Mouse (Mus musculus) layer of hippocampus, adult 18-20 months (tissue): ENCODE data around the gene Unc80. TPM values are rescaled to one million over a fixed set of nuclear protein-coding genes. Genes with fewer than 3 reads are reported as not detected.
"Not testable (repeated sequence)": the region's sequence is repeated elsewhere in the genome, so short reads cannot be mapped to it uniquely, and the experiment has no call there.

Experiments
- DNase-seq, 2 experiments: peaks; one replicate each; pipeline ENCODE4 v3.0.0; 2022; ENCODE audit warnings: low spot score in 2 of 2
- total RNA-seq, 2 experiments: library from RNA; stranded (reverse); gene quantifications; 2 replicates each; pipeline ENCODE4 v1.2.3; 2021

The Unc80 gene
- total RNA-seq, 2 experiments from 2014 or later = 217 to 225 TPM

DNA sequence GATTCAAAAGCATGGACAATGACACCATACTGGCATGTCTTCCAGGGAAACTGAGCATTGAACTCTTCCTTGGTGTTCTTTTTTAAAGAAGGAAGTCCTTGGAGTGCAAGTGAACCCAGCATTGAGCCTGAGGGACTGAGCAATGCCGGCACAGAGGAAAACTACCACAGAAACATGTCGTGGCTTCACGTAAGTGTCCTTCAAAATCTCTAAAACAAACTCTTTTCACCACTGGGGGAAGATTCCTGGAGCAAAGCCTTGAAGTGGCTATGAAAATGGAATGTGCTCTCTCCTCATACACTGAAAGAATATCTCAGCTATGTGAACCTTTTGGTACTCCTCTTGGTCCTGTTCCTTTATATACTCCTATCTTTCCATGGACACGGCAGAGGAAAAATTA is 140.1 kb downstream of the Unc80 start:
- DNase-seq = no peak

DNA sequence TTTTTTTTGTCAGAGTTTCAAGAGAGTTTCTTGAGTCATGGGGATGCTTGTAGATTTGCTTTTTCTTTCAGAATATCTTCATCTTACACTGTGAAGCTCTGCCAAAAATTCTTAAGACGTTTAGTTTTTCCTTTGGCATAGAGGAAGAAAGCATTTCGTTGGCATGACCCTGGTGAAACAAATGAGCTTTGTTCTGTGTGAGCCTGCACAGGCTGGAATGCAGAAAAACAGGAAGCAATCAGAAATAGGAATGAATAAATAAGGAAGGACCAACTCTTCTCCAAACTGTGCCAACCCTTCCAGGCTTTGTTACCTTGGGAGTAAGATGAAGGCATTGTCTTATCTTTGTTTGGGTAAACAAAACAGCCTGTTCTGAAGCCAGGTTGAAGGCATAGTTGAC is 149.0 kb downstream of the Unc80 start:
- DNase-seq = no peak

DNA sequence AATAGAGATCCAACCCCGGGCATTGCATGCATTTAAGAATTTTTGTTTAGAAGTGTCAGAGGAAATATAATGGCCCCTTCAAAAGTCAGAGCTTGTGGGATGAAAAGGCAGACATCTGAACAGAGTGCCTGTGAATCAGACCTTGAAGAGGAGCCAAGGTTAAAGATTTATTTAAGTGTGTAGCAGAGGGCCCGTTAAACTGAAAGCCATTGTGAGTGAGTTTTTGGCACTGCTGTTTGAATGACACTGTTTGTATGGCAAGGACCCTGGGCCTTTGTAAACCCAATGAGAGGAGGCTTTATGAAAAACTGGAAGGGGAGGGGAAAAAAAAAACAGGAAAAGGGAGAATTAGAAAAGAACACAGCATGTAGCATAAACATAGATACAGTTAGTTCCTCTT is 170.0 kb downstream of the Unc80 start:
- DNase-seq = no peak

DNA sequence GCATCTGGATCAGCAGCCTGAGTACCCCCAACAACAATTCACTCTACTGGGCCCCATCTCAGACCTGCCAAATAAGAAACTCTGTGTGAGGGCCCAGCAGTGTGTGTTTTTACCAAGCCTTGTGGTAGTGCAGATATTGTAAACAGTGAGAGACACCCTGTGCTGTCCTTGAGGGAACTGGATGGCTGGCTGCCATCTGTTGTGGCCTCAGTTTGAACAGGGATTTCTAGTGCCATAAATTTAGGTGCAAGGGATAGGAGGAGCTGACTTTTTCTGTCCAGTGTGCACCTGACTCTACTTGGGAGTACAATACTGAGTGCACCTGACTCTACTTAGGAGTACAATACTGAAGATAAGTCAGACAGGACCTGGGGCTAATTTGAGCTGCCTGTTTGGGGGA is 178.7 kb downstream of the Unc80 start:
- no peak for DNase-seq

DNA sequence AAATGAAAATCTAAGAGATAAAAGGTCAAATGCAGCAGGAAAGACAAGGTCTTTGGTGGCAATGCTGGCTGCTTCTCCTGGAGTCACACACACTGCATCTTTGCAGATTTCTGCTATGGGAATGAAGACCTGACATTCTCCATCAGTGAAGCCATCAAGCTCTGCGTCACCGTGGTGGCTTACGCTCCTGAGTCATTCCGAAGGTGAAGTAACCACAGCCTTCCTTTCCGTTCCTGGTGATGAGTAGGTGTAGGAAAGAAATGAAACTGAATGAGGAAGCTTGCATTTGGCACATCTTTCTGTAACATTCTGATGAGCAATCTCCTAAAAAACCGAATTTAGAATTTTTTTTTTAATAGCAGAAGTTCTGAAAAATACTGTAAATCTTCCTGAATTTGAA is 181.4 kb downstream of the Unc80 start:
- peak; percentile 37 to 58 for DNase-seq

DNA sequence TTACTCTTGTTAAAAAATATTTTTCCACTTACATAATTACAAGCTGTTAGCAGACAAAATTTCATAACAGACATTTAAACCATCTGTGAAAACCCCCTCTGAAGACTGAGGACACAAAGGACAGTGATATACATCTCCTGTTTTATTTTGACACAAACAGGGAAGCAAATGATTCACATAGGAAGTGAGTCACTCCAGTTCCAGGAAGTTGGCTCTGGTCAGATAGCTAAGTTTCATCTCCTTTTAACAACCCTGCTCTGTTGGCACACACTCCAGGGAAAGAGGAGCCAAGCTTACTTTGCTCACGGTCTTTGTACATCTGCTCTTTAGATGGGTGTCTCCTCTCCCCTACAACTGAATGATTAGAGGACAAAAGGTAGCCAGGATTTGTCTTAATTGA is 181.8 kb downstream of the Unc80 start:
- DNase-seq = peak in 1 of 2 experiments; percentile 60

DNA sequence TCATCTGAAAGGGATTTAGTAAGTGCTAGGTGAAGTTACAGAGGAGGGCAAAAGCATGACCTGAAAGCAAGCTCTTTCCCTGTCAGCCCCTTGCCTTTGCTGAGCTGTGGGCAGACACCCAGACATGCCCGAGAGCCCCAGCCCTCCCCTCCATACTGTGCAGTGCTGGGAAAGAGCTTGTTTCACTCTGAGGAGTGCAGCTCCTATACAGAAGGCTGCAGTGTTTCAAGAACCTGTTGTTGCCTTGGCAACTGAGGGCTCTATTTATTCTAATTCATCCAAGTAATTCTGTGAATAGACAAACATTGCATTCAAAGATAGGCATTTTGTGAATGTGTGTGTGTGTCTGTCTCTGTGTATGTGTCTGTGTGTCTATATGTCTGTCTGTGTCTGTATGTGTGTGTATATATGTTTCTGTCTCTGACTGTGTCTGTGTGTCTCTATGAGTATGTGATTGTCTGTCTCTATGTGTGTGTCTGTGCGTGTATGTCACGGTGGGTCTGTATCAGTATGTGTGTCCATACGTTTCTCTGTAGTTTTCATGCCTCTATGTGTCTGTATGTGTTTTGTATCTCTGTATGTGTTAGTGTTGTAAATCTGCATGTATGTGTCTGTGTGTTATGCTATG is 187.1 kb downstream of the Unc80 start:
- no peak for DNase-seq

DNA sequence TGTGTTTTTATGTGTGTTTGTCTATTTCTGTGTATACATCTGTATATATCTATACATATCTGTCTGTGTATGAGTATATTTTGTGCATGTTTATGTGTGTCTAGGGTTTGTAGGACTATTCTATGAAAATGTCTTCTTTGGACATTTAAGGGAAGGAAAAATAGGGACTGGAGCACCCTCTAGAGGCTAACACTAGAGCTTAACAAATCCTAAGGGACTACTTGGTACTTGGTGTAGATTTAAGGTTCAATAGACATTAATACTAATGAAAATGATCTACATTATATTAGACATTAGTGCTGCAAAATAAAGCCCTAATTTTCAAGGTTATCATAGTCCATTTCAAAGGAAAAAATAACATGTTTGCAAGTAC is 187.6 kb downstream of the Unc80 start:
- peak in 1 of 2 experiments; percentile 59 for DNase-seq

DNA sequence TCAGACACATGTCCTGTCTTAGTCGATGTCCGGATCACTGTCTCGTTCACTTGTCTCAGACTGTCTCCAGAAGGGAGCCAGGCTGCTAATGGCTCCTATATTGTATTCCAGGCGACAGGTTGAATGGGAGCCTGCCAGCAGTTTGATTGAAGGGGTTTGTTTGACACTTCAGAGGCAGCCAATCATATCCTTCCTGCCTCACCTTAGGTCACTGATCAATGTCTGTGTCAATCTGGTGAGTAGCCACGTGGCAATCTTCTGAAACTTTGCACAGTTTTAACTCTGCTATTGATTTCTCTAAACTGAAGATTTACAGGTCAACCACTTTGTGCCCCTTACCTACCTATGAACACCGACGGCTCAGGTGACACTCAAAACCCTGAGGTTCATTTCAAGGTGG is 203.3 kb downstream of the Unc80 start:
- no peak for DNase-seq

DNA sequence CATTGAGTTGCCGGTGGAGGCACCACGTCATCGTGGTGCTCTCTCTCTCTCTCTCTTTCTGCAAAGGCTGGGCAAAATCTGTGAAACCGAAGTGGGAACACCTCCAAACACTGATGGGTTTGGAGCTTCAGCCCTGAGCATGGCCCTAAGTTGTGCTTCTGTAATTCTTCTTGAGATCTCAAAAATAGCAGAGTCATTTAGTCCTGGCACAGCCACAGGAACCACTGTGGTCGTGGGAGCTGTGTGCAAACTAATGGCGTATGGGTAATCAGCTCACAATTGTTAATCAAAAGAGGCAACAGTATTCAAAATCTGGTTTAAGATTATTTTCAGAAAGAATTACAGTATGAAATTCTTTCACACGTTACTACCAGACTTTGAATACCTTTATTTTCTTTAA is 204.6 kb downstream of the Unc80 start:
- DNase-seq = no peak

DNA sequence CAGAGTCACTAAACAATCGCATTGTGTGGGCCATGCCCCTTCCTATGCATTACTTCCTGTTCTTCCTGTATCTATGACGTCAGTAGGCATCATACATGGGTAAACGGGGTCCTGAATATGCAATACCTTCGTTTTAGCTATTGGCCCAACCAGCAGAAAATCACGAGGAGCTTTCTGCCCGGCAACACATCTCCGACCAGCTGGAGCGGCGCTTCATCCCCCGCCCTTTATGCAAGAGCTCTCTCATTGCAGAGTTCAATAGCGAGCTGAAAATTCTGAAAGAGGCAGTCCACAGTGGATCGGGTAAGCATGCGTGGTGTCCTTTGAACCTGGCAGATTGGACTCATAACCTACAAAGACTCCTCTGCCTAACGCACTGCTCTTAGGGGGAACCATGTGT is 209.8 kb downstream of the Unc80 start:
- DNase-seq = peak in 1 of 2 experiments; percentile 54

DNA sequence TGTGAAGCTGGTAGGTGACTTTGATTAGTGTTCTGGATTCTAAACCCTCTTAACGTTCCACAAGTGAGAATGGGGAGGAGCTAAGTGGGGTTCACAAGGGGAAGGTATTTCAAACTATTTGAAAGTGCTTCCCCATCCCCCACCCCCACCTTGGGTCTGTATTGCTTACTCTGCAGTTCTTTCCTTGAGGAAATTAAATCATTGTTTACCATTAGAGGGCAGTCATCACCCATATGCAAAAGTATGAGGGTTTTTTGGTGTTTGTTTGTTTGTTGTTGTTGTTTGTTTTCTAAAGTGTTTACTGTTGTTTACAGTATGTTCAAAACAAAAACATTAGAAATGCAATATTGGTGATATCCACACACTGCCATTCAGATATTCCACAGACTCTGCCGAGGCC is 210.5 kb downstream of the Unc80 start:
- DNase-seq = no peak

DNA sequence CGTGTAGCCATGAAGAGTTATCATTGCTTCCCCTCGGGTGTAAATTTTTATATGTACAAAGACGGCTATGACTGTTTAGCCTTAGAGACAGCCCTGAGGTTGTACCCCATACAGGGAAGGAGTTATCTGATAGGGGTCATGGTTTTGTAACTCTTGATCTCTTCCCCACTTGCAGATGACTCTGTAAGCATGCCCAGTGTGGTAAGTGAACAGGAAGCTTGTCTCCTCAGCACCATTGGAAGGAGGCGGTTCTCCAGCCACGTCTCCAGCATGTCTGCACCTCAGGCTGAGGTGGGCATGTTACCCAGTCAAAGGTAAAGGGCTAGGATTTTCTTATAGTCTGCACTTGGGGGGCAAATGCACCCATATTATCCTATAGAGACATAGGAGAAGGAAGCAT is 214.8 kb downstream of the Unc80 start:
- DNase-seq = no peak

DNA sequence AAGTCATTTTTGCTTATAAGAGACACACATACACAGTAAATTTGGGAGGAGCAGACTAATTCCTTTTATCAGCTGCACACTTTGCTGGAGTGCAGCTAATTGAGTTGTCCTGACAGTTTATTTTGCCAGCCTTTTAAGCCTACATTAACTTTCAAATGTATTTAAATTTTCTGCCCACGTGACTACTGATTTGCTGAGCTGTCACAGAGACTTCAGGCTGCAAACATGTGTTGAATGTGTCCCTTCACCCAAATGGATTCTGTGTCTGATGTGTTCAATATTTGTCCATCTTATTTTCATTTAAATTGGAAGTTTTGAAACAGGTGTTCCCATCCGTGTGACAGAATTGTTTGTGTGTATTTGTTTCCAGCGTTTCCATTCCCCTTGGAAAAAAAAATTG is 223.6 kb downstream of the Unc80 start:
- DNase-seq = no peak

DNA sequence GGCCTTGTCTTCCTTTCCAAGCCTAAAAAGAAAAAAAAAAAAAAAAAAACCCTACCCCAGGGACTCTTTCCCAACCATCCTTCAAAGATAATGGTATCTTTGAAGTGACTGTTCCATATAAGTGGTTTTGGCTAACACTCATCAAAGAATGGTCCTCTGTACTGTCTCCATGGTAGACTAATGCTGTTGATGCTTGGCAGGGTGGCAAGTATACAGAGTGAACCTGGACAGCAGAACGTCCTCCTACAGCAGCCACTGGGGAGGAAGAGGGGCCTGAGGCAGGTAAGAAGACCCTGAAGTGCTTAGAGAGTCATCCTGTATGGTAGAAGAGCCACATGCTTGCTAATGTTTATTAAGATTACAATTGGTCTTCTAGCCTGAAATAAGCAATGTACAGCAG is 224.1 kb downstream of the Unc80 start:
- DNase-seq = no peak

DNA sequence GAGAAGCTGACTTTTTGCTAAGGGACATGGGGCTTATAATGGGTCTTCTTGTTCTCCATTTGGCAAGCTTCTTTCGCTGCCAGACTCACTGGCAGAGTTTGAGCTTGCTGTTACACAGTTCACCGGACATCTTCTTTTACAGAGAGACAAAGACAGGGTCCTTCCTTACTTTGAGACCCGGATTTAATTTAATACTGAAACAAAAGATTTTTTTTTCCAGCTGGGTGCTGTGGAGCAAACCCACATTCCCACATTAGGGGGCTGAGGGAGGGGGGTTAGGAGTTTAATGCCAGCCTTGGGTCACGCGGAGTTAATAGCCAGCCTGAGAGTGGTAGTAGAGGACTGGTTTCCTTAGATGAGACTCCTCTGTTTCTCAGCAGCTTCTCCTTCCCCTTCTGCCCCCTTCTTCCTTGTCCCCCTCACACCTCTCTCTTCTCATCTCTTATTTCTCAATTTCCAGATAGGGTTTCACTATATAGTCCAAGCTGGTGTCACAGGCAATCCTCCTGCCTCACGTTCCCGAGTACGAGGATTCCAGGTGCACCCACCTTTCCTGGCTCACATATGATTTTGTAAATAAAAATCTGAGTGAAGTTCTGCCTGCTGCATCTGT is 224.7 kb downstream of the Unc80 start:
- DNase-seq = no peak

DNA sequence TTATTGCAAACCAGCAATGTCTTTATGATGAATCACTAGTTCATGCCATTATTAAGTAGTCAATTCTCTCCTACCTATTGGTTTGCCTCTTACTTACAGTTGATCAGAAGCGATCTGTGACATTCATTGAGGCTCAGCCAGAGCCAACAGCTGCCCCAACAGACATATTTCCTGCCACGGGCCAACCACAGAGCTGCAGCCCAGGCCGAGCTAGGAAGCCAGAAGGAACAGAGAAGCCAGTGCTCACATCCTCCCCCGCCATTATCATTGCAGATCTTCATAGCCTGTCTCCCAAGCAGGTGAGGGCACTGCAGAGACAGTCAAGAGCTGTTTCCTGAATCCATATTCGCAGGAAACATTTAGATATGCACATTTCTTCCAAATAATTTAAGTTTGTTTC is 226.1 kb downstream of the Unc80 start:
- no peak for DNase-seq

DNA sequence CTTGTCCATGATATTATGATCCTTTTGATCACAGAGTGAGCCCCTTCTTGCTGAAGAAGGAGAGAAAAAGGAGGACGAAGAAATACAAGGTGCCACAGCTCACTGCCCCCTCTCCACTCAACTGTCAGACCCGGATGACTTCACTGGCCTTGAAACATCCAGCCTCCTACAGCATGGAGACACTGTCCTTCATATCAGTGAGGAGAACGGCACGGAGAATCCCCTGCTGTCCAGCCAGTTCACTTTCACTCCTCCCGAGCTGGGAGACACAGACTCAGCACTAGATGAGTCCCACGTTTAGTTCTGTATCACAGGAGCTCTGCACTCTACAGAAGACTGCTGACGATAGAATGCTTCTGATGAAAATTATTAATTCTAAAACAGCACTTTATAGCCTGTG is 227.1 kb downstream of the Unc80 start:
- DNase-seq = no peak

DNA sequence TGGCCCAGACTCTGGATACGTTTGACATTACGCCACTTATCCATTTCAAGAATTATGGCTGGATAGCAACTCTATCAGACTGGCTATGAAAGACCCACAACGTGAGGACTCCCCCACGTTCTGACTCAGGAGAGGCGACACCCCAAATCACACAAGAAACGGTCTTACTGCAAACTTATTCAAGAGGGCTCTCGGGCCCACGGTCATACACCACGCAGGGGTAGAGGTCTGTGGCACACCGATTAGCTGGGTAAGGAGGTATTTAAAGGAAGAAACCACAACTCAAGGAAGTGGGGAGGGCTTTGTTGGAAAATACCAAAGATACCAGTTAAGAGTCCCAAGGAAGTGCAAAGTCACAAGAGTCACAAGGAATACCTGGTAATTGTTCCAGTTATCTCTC is 231.5 kb downstream of the Unc80 start:
- DNase-seq = not testable (repeated sequence)

DNA sequence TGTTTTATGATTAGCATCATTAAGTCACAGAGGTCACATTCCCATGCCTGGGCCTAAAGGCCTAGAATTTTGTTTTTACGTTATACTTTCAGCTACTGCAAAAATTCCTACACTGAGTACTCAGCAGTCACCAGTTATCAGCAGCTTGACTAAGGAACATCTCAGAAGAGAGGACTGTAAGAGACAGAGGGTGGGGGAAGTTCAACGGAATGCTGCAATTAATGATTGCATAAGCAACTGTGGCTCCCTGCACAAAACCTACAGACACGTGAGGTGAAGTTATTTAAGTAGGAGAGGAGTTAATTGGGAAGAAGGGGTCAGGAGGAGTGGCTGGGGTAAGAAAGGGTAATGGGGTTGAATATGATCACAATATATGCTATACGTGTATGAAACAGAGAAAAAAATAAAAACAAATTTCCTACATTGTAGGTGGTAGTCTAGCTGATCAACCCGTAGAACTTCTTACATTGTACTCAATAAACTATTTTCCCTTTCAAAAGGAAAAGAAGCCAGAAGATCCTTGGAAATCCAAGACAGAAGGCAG is 232.1 kb downstream of the Unc80 start:
- no peak for DNase-seq

DNA sequence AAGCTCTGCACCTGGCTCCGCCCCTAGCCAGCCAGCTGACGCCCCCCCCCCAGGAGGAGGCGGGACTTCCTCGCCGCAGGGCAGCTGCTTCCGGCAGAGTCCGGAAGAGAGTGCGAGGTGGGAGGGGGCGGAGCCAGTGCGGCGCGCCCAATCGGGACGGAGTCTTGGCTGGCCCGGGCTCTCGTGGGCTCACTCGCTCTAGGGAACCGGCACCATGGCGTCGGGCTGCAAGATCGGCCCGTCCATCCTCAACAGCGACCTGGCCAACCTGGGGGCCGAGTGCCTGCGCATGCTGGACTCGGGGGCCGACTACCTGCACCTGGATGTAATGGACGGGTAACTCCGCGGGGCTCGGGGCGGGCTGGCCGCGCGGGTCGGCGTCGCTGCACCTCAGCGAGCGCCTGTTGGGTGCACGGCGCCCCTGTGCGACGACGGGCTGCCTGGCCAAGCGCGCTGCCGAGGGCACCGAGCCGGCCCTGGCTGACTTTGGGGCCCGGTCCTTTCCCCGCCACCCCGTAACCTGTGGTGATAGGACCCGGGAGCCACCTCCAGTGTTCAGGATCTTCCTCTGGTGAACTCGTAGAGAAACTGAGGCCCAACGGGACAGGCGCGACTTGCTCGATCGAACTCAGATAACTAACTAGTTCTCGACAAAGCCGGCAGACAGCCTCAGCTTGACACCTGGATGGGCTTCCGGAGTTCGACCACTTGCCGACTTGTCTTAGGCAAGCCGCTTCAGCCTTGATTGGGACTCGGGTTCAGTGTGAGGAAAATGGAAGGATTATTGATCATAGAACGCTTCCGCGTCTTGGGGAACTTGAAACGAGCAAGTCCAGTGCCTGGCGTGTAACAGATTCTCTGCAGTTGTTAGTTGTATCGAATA is 232.8 kb downstream of the Unc80 start, which contains the start of gene Rpe:
Rpe (plus strand) TSS at position 139 of the 883 bp plus-strand sequence.
- DNase-seq = peak; percentile 89 to 93

DNA sequence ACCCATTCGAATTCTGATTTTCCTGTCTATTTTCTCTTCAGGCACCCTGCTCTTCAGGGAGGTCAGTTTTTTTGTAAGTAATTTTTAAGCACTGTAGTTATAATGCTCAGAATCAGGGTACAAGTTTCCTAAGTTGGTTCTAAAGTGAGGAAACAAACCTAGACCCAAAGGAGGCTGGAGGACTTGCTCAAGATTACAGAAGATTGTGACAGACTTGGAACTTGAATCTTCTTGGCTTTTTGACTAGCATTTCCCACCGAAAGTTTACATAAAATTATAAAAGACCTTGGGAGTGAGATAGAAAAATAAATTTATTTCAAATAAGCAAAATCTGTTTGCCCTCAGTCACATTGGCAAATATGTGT is 233.4 kb downstream of the Unc80 start:
- DNase-seq = no peak
